ENCODE assay signal across 16 mouse cellular contexts in the genomic region with DNA sequence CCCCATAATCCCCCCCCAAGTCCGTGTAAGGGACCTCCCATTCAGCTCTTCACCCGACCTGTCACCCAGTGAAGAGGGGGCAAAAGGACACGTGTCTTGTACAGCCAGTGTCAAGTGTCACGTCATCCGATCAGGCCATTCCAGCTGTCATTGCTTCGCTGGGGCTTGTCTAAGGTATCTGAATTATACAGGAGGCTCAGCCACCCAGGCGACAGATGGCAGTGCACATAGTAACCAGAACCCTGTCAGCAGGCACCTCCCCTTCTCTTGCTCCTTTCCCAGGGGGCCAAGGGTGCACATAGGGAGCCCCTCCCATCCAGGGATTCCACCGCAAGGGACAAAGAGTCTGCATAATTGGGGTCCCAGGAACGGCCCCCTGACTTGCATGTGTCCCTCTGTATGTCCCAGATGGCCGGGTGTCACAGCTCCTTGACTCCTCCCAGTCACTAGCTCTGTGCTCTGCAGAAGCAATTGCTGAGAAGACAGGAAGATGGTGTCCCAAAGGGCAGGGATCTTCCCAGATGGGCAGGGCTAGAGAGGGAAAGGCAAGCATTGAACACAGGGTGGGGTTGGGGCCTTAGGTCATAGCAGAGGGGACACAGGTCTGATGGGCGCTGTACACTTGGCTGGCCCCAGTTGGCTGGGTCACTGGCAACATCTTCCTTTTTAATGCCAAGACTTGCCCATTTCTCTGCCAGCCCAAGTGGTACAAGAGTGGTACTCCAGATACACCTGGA. TPM values are rescaled to one million over a fixed set of nuclear protein-coding genes. Genes with fewer than 3 reads are reported as not detected.
DNase-seq lines count a peak whose midpoint lies in the region; ATAC-seq lines count a peak whose summit lies in the region.
"Had no signal": no experiment of that assay in that cellular context is flagged by ENCODE, and none has a peak within 500 bp of the region (broad histone marks: within the 10 kb centered on the region; RNA-seq: fewer than 3 reads in every experiment).

No protein-coding gene starts in this region.

- peak overlapping the region; percentile 63 for H3K27ac ChIP-seq in hindbrain, embryonic 10.5 days
- no peak overlapping the region for H3K27ac ChIP-seq in hindbrain, embryonic 16.5 days (ENCODE audit: low read depth, low read length)
- no peak overlapping the region for H3K27ac ChIP-seq in embryonic facial prominence, embryonic 11.5 days (replicated peaks; ENCODE audit: low read depth, low read length)
- H3K27ac ChIP-seq: embryonic facial prominence, embryonic 13.5 days; heart, embryonic 13.5 days; liver, embryonic 15.5 days had no signal

- H3K4me2 ChIP-seq in hindbrain, embryonic 16.5 days (ENCODE audit: low read length): no peak overlapping the region
- H3K4me2 ChIP-seq in embryonic facial prominence, embryonic 11.5 days (ENCODE audit: low read depth, low read length): no peak overlapping the region
- H3K4me2 ChIP-seq: embryonic facial prominence, embryonic 13.5 days; heart, embryonic 13.5 days; liver, embryonic 15.5 days had no signal

- 21% methylated on average over 11 of the region's 11 CpGs for WGBS in hindbrain, embryonic 10.5 days
- 31% methylated on average over 11 of the region's 11 CpGs for WGBS in hindbrain, embryonic 16.5 days
- WGBS in embryonic facial prominence, embryonic 11.5 days: 21% methylated on average over 11 of the region's 11 CpGs

- peaks cover 46% of the 10 kb centered on the region for H3K27me3 ChIP-seq in hindbrain, embryonic 10.5 days (ENCODE audit: insufficient read depth, poor library complexity, severe bottlenecking)
- H3K27me3 ChIP-seq in hindbrain, embryonic 16.5 days (replicated peaks; ENCODE audit: control insufficient read depth, insufficient read depth, low read length): peaks cover 3% of the 10 kb centered on the region; the same call in 1 of the 2 replicates
- H3K27me3 ChIP-seq in embryonic facial prominence, embryonic 11.5 days (ENCODE audit: control insufficient read depth, insufficient read depth, low read length): no peaks in the 10 kb centered on the region

- H3K36me3 ChIP-seq in hindbrain, embryonic 10.5 days: no peaks in the 10 kb centered on the region
- H3K36me3 ChIP-seq in hindbrain, embryonic 16.5 days (ENCODE audit: control insufficient read depth, insufficient read depth, low read length): no peaks in the 10 kb centered on the region
- H3K36me3 ChIP-seq in embryonic facial prominence, embryonic 11.5 days (replicated peaks; ENCODE audit: control insufficient read depth, insufficient read depth, low read depth, low read length): no peaks in the 10 kb centered on the region
- H3K36me3 ChIP-seq: embryonic facial prominence, embryonic 13.5 days; heart, embryonic 13.5 days; liver, embryonic 15.5 days had no signal

- peaks cover 48% of the 10 kb centered on the region for H3K4me1 ChIP-seq in hindbrain, embryonic 10.5 days (replicated peaks)
- peaks cover 2% of the 10 kb centered on the region; the same call in 1 of the 2 replicates for H3K4me1 ChIP-seq in hindbrain, embryonic 16.5 days (ENCODE audit: control insufficient read depth, insufficient read depth, low read depth, low read length)
- no peaks in the 10 kb centered on the region for H3K4me1 ChIP-seq in embryonic facial prominence, embryonic 11.5 days (ENCODE audit: control insufficient read depth, insufficient read depth, low read length)
- H3K4me1 ChIP-seq: liver, embryonic 15.5 days had no signal

- H3K9me3 ChIP-seq in hindbrain, embryonic 10.5 days: no peaks in the 10 kb centered on the region
- no peaks in the 10 kb centered on the region for H3K9me3 ChIP-seq in hindbrain, embryonic 16.5 days (ENCODE audit: control insufficient read depth, low read length)
- H3K9me3 ChIP-seq in embryonic facial prominence, embryonic 11.5 days (replicated peaks; ENCODE audit: control insufficient read depth, low read length): no peaks in the 10 kb centered on the region
- H3K9me3 ChIP-seq: embryonic facial prominence, embryonic 13.5 days; heart, embryonic 13.5 days; liver, embryonic 15.5 days; megakaryocyte, embryonic 14.5 days had no signal

- DNase-seq in hindbrain, embryonic 10.5 days (ENCODE audit: low spot score): peak; percentile 68
- peak; percentile 69 for DNase-seq in embryo, embryonic 10 days (ENCODE audit: low spot score)
- peak; percentile 20 for DNase-seq in embryonic facial prominence, embryonic 11.5 days (ENCODE audit: low spot score)
- peak; percentile 72 for DNase-seq in mesoderm, embryonic 11.5 days (ENCODE audit: low read depth, low spot score)
- DNase-seq in gastrocnemius, adult 18-20 months (ENCODE audit: low spot score): no peak
- no peak for DNase-seq in cerebellum, postnatal 14 days
- no peak for DNase-seq in cerebellum, adult 8-10 months
- DNase-seq: adrenal gland, adult 8-10 months; kidney, postnatal 14 days; thymus, postnatal 36 days had no signal

- ATAC-seq in hindbrain, embryonic 16.5 days: no peak
- peak; percentile 61 for ATAC-seq in embryonic facial prominence, embryonic 11.5 days (replicated peaks; ENCODE audit: insufficient number of reproducible peaks, low FRiP score, low TSS enrichment, low read depth)
- ATAC-seq: CD4-positive, CD25-positive, alpha-beta regulatory T cell, adult 4 months had no signal

- no peak overlapping the region for H3K4me3 ChIP-seq in hindbrain, embryonic 10.5 days
- no peak overlapping the region for H3K4me3 ChIP-seq in hindbrain, embryonic 16.5 days (ENCODE audit: low read length)
- no peak overlapping the region for H3K4me3 ChIP-seq in embryonic facial prominence, embryonic 11.5 days (ENCODE audit: low read depth, low read length)
- H3K4me3 ChIP-seq: embryonic facial prominence, embryonic 13.5 days; heart, embryonic 13.5 days; liver, embryonic 15.5 days; megakaryocyte, embryonic 14.5 days had no signal

- H3K9ac ChIP-seq in hindbrain, embryonic 16.5 days (ENCODE audit: low read depth, low read length): no peak overlapping the region
- no peak overlapping the region for H3K9ac ChIP-seq in embryonic facial prominence, embryonic 11.5 days (replicated peaks; ENCODE audit: low read length)
- H3K9ac ChIP-seq: embryonic facial prominence, embryonic 13.5 days; heart, embryonic 13.5 days; liver, embryonic 15.5 days had no signal

RNA-seq across cellular contexts. Expression of gene Lhx3, which starts 39.1 kb away (rescaled TPM):
- polyA plus RNA-seq in hindbrain, embryonic 10.5 days (2016; fragmentation: Nextera tagmentation; extraction: Ambion mirVana): 4.4 and 6.3 TPM in 2 replicates
- polyA plus RNA-seq in hindbrain, embryonic 16.5 days (2015; fragmentation: Nextera tagmentation; extraction: Ambion mirVana): 3.3 and 4.5 TPM in 2 replicates
- 1.3 and 3.3 TPM in 2 replicates for polyA plus RNA-seq in embryonic facial prominence, embryonic 11.5 days (2014; fragmentation: Nextera tagmentation; extraction: Ambion mirVana)
- total RNA-seq in gastrocnemius, adult 18-20 months (2021): not detected
- polyA plus RNA-seq: CD4-positive, CD25-positive, alpha-beta regulatory T cell, adult 4 months; liver, embryonic 15.5 days had no signal

RNA-seq across cellular contexts. Expression of gene Nacc2, which starts 46.0 kb away (rescaled TPM):
- polyA plus RNA-seq in hindbrain, embryonic 10.5 days (2016; fragmentation: Nextera tagmentation; extraction: Ambion mirVana): 6.2 and 8.4 TPM in 2 replicates
- polyA plus RNA-seq in hindbrain, embryonic 16.5 days (2015; fragmentation: Nextera tagmentation; extraction: Ambion mirVana): 24.5 and 25.8 TPM in 2 replicates
- polyA plus RNA-seq in embryonic facial prominence, embryonic 11.5 days (2014; fragmentation: Nextera tagmentation; extraction: Ambion mirVana): 2.7 and 3.6 TPM in 2 replicates
- total RNA-seq in gastrocnemius, adult 18-20 months (2021): 10 to 100 TPM; 23.4 to 24.5 TPM

Comparison
In these comparisons a context has a peak if more than half of its experiments do, and no peak if none do; other contexts are left out.
1. DNase-seq: peak in hindbrain, embryonic 10.5 days (single experiment), embryo, embryonic 10 days (single experiment), embryonic facial prominence, embryonic 11.5 days (single experiment) and mesoderm, embryonic 11.5 days (single experiment); none in gastrocnemius, adult 18-20 months (single experiment), cerebellum, postnatal 14 days (0 of 2) and cerebellum, adult 8-10 months (single experiment).